Mouse (Mus musculus): ENCODE measurements around the gene Itpka. TPM values are rescaled to one million over a fixed set of nuclear protein-coding genes. Genes with fewer than 3 reads are reported as not detected.

Gene Itpka
- polyA plus RNA-seq, 1 experiment = 0.72 TPM

GRCm38 (mm10) chr2:119742461-119743175, 481 bp downstream of the Itpka start:
- peaks cover 10% of the 10 kb centered on the region for H3K27me3 ChIP-seq (ENCODE audit: control insufficient read depth, insufficient read depth, low read length)
- H3K27ac ChIP-seq (ENCODE audit: insufficient read depth, low read length) = no peak overlapping the region
- H3K4me3 ChIP-seq (ENCODE audit: extremely low read depth, insufficient read depth, insufficient read length) = peak overlapping the region; percentile 94
- 2% methylated on average over 66 of the region's 70 CpGs for WGBS
- no peak for TF ChIP-seq CTCF (IDR thresholded peaks at IDR 0.05; ENCODE audit: extremely low read depth, insufficient read depth, insufficient read length, insufficient replicate concordance)
- TF ChIP-seq POLR2A (IDR thresholded peaks at IDR 0.05; ENCODE audit: low read depth, low read length) = no peak
- peak in 1 of 2 experiments; percentile 43 for DNase-seq (ENCODE audit: low read depth in 1 of 2, low spot score in 2 of 2)
- H3K36me3 ChIP-seq (ENCODE audit: control insufficient read depth, insufficient read depth, low read length) = no peaks in the 10 kb centered on the region
- H3K4me1 ChIP-seq (ENCODE audit: control insufficient read depth, insufficient read depth, insufficient read length) = peaks cover 22% of the 10 kb centered on the region

DNA sequence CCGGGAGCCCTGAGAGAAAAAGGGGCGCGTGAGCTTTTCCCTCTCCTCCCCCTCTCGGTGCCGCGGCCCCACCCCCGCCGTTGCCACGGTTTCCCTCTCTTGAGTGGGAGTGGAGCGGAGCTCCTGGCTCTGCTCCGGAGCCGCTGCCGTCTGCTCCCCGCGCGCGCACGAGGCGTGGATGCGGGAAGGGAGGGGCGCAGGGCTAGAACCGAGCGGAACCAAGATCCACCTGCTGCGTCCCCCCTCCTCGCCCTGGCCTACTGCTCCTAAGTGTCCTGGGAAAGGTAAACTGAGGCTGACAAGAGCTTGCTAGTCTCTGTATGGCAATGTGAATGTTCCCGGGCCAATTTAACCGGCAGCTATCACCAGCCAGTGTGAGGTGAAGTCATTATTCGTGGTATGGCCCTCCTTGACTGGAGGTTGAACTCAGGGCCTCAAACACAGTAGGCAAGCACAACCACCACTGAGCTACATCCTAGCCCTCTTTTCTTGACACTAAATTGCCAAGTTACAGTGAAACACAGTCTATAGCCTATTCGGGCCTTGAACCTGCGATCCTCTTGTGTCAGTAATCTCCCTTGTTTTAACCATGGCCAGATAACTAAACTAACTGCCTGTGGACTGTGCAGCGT, 1.2 kb downstream of the Itpka start:
- no peak for TF ChIP-seq POLR2A (IDR thresholded peaks at IDR 0.05; ENCODE audit: low read depth, low read length)
- no peak for TF ChIP-seq CTCF (IDR thresholded peaks at IDR 0.05; ENCODE audit: extremely low read depth, insufficient read depth, insufficient read length, insufficient replicate concordance)
- no peaks in the 10 kb centered on the region for H3K36me3 ChIP-seq (ENCODE audit: control insufficient read depth, insufficient read depth, low read length)
- H3K27ac ChIP-seq (ENCODE audit: insufficient read depth, low read length) = no peak overlapping the region
- peak overlapping the region; percentile 94 for H3K4me3 ChIP-seq (ENCODE audit: extremely low read depth, insufficient read depth, insufficient read length)
- H3K4me1 ChIP-seq (ENCODE audit: control insufficient read depth, insufficient read depth, insufficient read length) = peaks cover 22% of the 10 kb centered on the region
- WGBS = 17% methylated on average over 31 of the region's 31 CpGs
- no peak for DNase-seq (ENCODE audit: low read depth in 1 of 2, low spot score in 2 of 2)
- peaks cover 10% of the 10 kb centered on the region for H3K27me3 ChIP-seq (ENCODE audit: control insufficient read depth, insufficient read depth, low read length)

- Histone ChIP-seq H3K4me1 (ENCODE audit: control insufficient read depth, insufficient read depth, insufficient read length) (peaks cover 22% of the 10 kb centered on the region), H3K36me3 (ENCODE audit: control insufficient read depth, insufficient read depth, low read length) (no peaks in the 10 kb centered on the region), H3K27me3 (ENCODE audit: control insufficient read depth, insufficient read depth, low read length) (peaks cover 10% of the 10 kb centered on the region), H3K4me3 (ENCODE audit: extremely low read depth, insufficient read depth, insufficient read length) (no peak overlapping the region; the same call in 1 of the 2 replicates), H3K27ac (ENCODE audit: insufficient read depth, low read length) (no peak overlapping the region)
- TF ChIP-seq CTCF (IDR thresholded peaks at IDR 0.05; ENCODE audit: extremely low read depth, insufficient read depth, insufficient read length, insufficient replicate concordance) = no peak
- DNase-seq (ENCODE audit: low read depth in 1 of 2, low spot score in 2 of 2) = no peak
- WGBS = 28% methylated on average over 22 of the region's 22 CpGs
Observed at GRCm38 (mm10) chr2:119743808-119744162, 1.6 kb downstream of the Itpka start.

DNA sequence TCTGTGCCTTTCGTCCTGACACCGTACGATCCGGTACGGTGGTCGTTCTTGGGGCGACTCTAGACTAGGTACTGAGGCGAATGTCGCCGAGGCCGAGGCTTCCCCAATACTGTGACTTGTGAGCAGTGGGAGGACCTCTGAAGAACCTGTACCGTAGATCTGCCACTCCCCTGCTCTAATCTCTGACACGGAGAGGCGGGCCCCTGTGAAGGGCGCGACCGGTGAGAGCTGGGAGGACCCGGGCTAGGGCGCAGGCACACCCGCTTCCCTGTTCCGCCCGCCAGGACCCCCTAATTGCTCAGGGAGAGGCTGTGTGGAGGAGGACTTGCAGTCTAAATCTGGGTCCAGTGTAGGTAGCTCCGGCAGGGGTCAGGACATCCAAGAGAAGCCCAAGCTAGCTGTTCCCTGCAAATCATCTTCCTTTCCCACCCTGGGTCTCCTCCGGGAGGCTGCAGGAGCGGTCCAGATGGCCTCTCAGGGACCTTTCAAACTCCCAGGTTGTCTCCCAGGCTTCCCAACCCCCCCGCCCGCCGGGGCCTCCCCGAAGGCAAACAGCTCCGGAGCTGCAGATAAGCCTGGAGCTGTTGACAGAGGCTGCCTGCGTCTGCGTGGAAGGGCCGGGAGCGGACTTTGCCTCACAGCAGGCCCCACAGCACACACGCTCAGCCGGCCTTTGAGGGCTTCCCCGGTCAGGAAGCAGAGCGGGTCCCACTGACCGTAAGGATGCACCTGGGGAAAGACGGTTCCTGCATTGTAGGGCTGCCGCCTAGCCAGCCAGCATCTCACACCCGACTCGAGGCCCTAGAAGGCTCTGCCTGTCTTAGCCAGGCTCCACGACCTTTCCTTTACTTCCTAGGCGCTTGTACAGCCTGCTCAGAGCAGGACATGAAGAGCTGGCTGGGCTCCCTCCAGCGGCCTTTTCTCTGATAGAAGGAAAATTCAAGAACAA, 2.3 kb downstream of the Itpka start:
- H3K27ac ChIP-seq (ENCODE audit: insufficient read depth, low read length) = no peak overlapping the region
- peaks cover 22% of the 10 kb centered on the region for H3K4me1 ChIP-seq (ENCODE audit: control insufficient read depth, insufficient read depth, insufficient read length)
- H3K36me3 ChIP-seq (ENCODE audit: control insufficient read depth, insufficient read depth, low read length) = no peaks in the 10 kb centered on the region
- TF ChIP-seq CTCF (IDR thresholded peaks at IDR 0.05; ENCODE audit: extremely low read depth, insufficient read depth, insufficient read length, insufficient replicate concordance) (no peak), POLR2A (IDR thresholded peaks at IDR 0.05; ENCODE audit: low read depth, low read length) (no peak)
- DNase-seq (ENCODE audit: low read depth in 1 of 2, low spot score in 2 of 2) = no peak
- no peak overlapping the region; the same call in 1 of the 2 replicates for H3K4me3 ChIP-seq (ENCODE audit: extremely low read depth, insufficient read depth, insufficient read length)
- H3K27me3 ChIP-seq (ENCODE audit: control insufficient read depth, insufficient read depth, low read length) = peaks cover 10% of the 10 kb centered on the region
- 18% methylated on average over 46 of the region's 46 CpGs for WGBS

- no peak overlapping the region for H3K27ac ChIP-seq (ENCODE audit: insufficient read depth, low read length)
- TF ChIP-seq CTCF (IDR thresholded peaks at IDR 0.05; ENCODE audit: extremely low read depth, insufficient read depth, insufficient read length, insufficient replicate concordance) = no peak; the same call in 1 of the 2 replicates
Observed at GRCm38 (mm10) chr2:119745281-119745680, 3.1 kb downstream of the Itpka start.

DNA sequence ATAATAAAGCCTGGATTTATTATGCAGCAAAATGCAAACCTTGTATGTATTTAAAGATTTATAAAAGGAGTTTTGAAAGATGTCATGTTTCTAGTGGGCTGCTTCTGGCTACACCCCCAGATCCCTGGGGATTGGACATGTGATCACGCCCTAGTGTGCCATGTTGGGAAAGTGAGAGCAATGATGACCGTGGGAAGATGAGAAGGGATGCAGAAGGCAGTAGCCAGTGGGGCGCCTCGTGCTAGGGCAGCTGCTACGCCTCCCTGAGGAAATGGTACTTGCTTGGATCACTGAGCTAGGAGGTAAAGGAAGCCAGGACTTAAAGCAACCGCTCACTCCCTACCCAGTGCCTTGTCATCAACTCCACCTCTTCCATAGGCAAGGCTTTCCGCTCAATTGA, 5.4 kb downstream of the Itpka start:
- TF ChIP-seq POLR2A (IDR thresholded peaks at IDR 0.05; ENCODE audit: low read depth, low read length) (no peak), CTCF (IDR thresholded peaks at IDR 0.05; ENCODE audit: extremely low read depth, insufficient read depth, insufficient read length, insufficient replicate concordance) (no peak)
- Histone ChIP-seq H3K36me3 (ENCODE audit: control insufficient read depth, insufficient read depth, low read length) (no peaks in the 10 kb centered on the region), H3K4me1 (ENCODE audit: control insufficient read depth, insufficient read depth, insufficient read length) (peaks cover 18% of the 10 kb centered on the region), H3K4me3 (ENCODE audit: extremely low read depth, insufficient read depth, insufficient read length) (no peak overlapping the region), H3K27ac (ENCODE audit: insufficient read depth, low read length) (no peak overlapping the region), H3K27me3 (ENCODE audit: control insufficient read depth, insufficient read depth, low read length) (peaks cover 10% of the 10 kb centered on the region)
- 79% methylated on average over 7 of the region's 7 CpGs for WGBS
- DNase-seq (ENCODE audit: low read depth in 1 of 2, low spot score in 2 of 2) = no peak

More at GRCm38 (mm10) chr2:119745281-119745680, 3.1 kb downstream of the Itpka start:
- Histone ChIP-seq H3K36me3 (ENCODE audit: control insufficient read depth, insufficient read depth, low read length) (no peaks in the 10 kb centered on the region), H3K27me3 (ENCODE audit: control insufficient read depth, insufficient read depth, low read length) (peaks cover 10% of the 10 kb centered on the region), H3K4me1 (ENCODE audit: control insufficient read depth, insufficient read depth, insufficient read length) (peaks cover 22% of the 10 kb centered on the region), H3K4me3 (ENCODE audit: extremely low read depth, insufficient read depth, insufficient read length) (no peak overlapping the region)
- peak in 1 of 2 experiments; percentile 29 for DNase-seq (ENCODE audit: low read depth in 1 of 2, low spot score in 2 of 2)
- 8% methylated on average over 1 of the region's 1 CpGs for WGBS
